Mouse (Mus musculus) spleen, adult 2 months (tissue): ENCODE data around the gene Gm49368.

ENCODE experiments used
- CTCF ChIP-seq: fragments of 200-500 bp; IDR thresholded peaks from 2 replicates; pipeline ENCODE4 v1.5.1; 2011; ENCODE audit warnings: mild to moderate bottlenecking, inconsistent platforms; ENCODE audit not compliant: insufficient read depth, insufficient read length, insufficient replicate concordance; ENCODE audit errors: extremely low read depth
- POLR2A ChIP-seq: fragments of 200-500 bp; IDR thresholded peaks from 2 replicates; pipeline ENCODE4 v1.6.1; 2011; ENCODE audit warnings: low read depth, low read length, inconsistent platforms

GRCm38 (mm10) chr7:128013116-128013515 is 49.4 kb upstream of the Gm49368 start:
- TF ChIP-seq POLR2A: no peak
- no peak for TF ChIP-seq CTCF
